ENCODE assay signal across 9 mouse cellular contexts in the genomic region with DNA sequence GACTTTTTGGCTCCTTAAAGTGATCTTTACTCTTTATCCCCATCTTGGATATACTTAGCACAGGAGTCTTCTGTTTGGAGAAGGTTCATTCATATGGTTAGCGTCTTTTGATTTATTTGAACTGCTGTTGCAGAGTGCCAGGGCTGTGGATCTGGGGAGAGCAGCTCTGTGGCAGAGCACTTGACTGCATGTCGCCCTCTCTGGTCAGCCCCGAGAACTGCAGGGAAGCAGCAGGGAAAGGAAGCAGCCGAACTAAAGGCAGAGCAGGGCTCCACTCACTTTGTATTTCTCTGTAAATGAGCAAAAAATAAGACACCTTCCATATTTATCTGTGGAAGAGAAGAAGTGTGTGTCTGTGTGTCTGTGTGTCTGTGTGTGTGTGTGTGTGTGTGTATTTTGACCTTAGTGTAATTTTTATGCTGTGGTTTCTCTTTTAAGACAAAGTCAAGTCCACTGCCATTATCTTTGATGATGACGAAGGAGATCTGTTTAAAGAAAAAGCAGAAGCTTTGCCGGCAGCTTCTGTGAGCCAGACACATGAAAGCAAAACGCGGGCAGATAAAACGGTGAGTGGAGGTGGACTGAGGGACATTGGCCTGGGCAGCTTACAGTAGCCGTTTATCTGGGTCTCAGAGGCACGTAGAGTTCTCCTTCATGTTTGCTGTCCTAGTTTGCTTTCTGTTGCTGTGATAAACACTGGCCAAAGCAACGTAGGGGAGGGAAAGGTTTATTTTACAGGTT. TPM values are rescaled to one million over a fixed set of nuclear protein-coding genes. Genes with fewer than 3 reads are reported as not detected.
DNase-seq lines count a peak whose midpoint lies in the region; ATAC-seq lines count a peak whose summit lies in the region.
"Had no signal": no experiment of that assay in that cellular context is flagged by ENCODE, and none has a peak within 500 bp of the region (broad histone marks: within the 10 kb centered on the region; RNA-seq: fewer than 3 reads in every experiment).

No protein-coding gene starts in this region.

- no peak for ATAC-seq in intestine, embryonic 14.5 days (replicated peaks; ENCODE audit: low FRiP score, low TSS enrichment, low read depth)
- ATAC-seq in intestine, embryonic 16.5 days: no peak
- ATAC-seq in erythroid progenitor cell, adult 5-6 weeks (replicated peaks; ENCODE audit: low FRiP score, poor library complexity, severe bottlenecking): peak; percentile 96
- ATAC-seq in hematopoietic stem cell, adult 5-6 weeks (replicated peaks in 1 of 2; ENCODE audit: insufficient read depth in 1 of 2, low FRiP score in 2 of 2, low TSS enrichment in 1 of 2, low read depth in 1 of 2, poor library complexity in 2 of 2, severe bottlenecking in 2 of 2): peak; percentile 81 to 92
- peak; percentile 87 for ATAC-seq in monocyte, adult 5-6 weeks (replicated peaks; ENCODE audit: insufficient number of reproducible peaks, low FRiP score, low TSS enrichment, poor library complexity, severe bottlenecking)

- intact Hi-C loops in left cerebral cortex, postnatal 36 days (cut with DNase I): no loop called here

- no peaks in the 10 kb centered on the region for H3K4me1 ChIP-seq in intestine, embryonic 14.5 days (replicated peaks; ENCODE audit: control insufficient read depth, insufficient read depth, low read length)
- H3K4me1 ChIP-seq in intestine, embryonic 16.5 days (ENCODE audit: control insufficient read depth, insufficient read depth, low read length): no peaks in the 10 kb centered on the region
- H3K4me1 ChIP-seq: embryonic facial prominence, embryonic 12.5 days had no signal

- no peak overlapping the region for H3K4me3 ChIP-seq in intestine, embryonic 14.5 days (ENCODE audit: low read depth, low read length)
- no peak overlapping the region for H3K4me3 ChIP-seq in intestine, embryonic 16.5 days (ENCODE audit: low read length)
- H3K4me3 ChIP-seq: embryonic facial prominence, embryonic 12.5 days had no signal

- 62% methylated on average over 12 of the region's 12 CpGs for WGBS in intestine, embryonic 14.5 days
- 64% methylated on average over 12 of the region's 12 CpGs for whole genome bisulfite sequencing in intestine, embryonic 16.5 days

- peak; percentile 75 for DNase-seq in intestine, embryonic 14.5 days (ENCODE audit: low spot score)
- peak; percentile 87 for DNase-seq in brain, adult 2 months (ENCODE audit: low read depth, low spot score)
- DNase-seq in left cerebral cortex, postnatal 36 days (ENCODE audit: low spot score in 2 of 2): peak; percentile 68 to 75
- peak; percentile 72 for DNase-seq in splenic B cell, adult 2 months (ENCODE audit: low read depth, low spot score)

- peaks cover 71% of the 10 kb centered on the region for H3K36me3 ChIP-seq in intestine, embryonic 14.5 days (ENCODE audit: control insufficient read depth, insufficient read depth, low read length)
- peaks cover 13% of the 10 kb centered on the region for H3K36me3 ChIP-seq in intestine, embryonic 16.5 days (ENCODE audit: control insufficient read depth, insufficient read depth, low read length)
- peaks cover 20% of the 10 kb centered on the region for H3K36me3 ChIP-seq in splenic B cell, adult 2 months (ENCODE audit: control insufficient read depth, insufficient read depth, low read length, poor library complexity, severe bottlenecking)

- H3K9me3 ChIP-seq in intestine, embryonic 14.5 days (ENCODE audit: control insufficient read depth, low read length): no peaks in the 10 kb centered on the region
- H3K9me3 ChIP-seq in intestine, embryonic 16.5 days (ENCODE audit: control insufficient read depth, low read length): no peaks in the 10 kb centered on the region
- H3K9me3 ChIP-seq: embryonic facial prominence, embryonic 12.5 days had no signal

- no peak overlapping the region for H3K9ac ChIP-seq in intestine, embryonic 14.5 days (ENCODE audit: low read length)
- H3K9ac ChIP-seq in intestine, embryonic 16.5 days (ENCODE audit: low read depth, low read length): no peak overlapping the region
- H3K9ac ChIP-seq: embryonic facial prominence, embryonic 12.5 days had no signal

- no peaks in the 10 kb centered on the region for H3K27me3 ChIP-seq in intestine, embryonic 14.5 days (replicated peaks; ENCODE audit: control insufficient read depth, insufficient read depth, low read length)
- H3K27me3 ChIP-seq in intestine, embryonic 16.5 days (replicated peaks; ENCODE audit: control insufficient read depth, insufficient read depth, low read length): no peaks in the 10 kb centered on the region
- H3K27me3 ChIP-seq in splenic B cell, adult 2 months (ENCODE audit: control insufficient read depth, insufficient read depth, low read length, poor library complexity, severe bottlenecking): no peaks in the 10 kb centered on the region
- H3K27me3 ChIP-seq: embryonic facial prominence, embryonic 12.5 days had no signal

- no peak overlapping the region for H3K4me2 ChIP-seq in intestine, embryonic 14.5 days (ENCODE audit: low read length)
- H3K4me2 ChIP-seq in intestine, embryonic 16.5 days (ENCODE audit: low read depth, low read length): no peak overlapping the region
- H3K4me2 ChIP-seq: embryonic facial prominence, embryonic 12.5 days had no signal

- no peak overlapping the region for H3K27ac ChIP-seq in intestine, embryonic 14.5 days (ENCODE audit: low read depth)
- no peak overlapping the region for H3K27ac ChIP-seq in intestine, embryonic 16.5 days (ENCODE audit: low read length)
- H3K27ac ChIP-seq: embryonic facial prominence, embryonic 12.5 days had no signal

RNA-seq across cellular contexts. Expression of gene Washc2, which starts 21.1 kb away (rescaled TPM):
- 44.1 and 46.8 TPM in 2 replicates for polyA plus RNA-seq in intestine, embryonic 14.5 days (2014; fragmentation: Nextera tagmentation; extraction: Ambion mirVana)
- polyA plus RNA-seq in intestine, embryonic 16.5 days (2015; fragmentation: Nextera tagmentation; extraction: Ambion mirVana): 53.9 and 61.4 TPM in 2 replicates
- total RNA-seq in erythroid progenitor cell, adult 5-6 weeks (2015; ENCODE audit: low replicate concordance): 12.3 and 18.4 TPM in 2 replicates
- total RNA-seq in erythroid progenitor cell, adult 5-6 weeks (2017; ENCODE audit: low replicate concordance): 16.5 and 19.1 TPM in 2 replicates
- total RNA-seq in hematopoietic stem cell, adult 5-6 weeks (2017): 51.1 and 55.5 TPM in 2 replicates
- 100 to 1,000 TPM in 1 of 2 experiments, 10 to 100 TPM in 1; 92.1 to 106 TPM for total RNA-seq in left cerebral cortex, postnatal 36 days (2021)
- total RNA-seq in monocyte, adult 5-6 weeks (2017): 68.6 to 93.7 TPM (median 85.6 TPM) in 3 replicates

RNA-seq across cellular contexts. Expression of gene Zfand4, which starts 35.1 kb away (rescaled TPM):
- 4.8 and 5.4 TPM in 2 replicates for polyA plus RNA-seq in intestine, embryonic 14.5 days (2014; fragmentation: Nextera tagmentation; extraction: Ambion mirVana)
- polyA plus RNA-seq in intestine, embryonic 16.5 days (2015; fragmentation: Nextera tagmentation; extraction: Ambion mirVana): 2.7 and 3.2 TPM in 2 replicates
- total RNA-seq in erythroid progenitor cell, adult 5-6 weeks (2015; ENCODE audit: low replicate concordance): 5.0 and 11.5 TPM in 2 replicates
- total RNA-seq in erythroid progenitor cell, adult 5-6 weeks (2017; ENCODE audit: low replicate concordance): 10.0 and 27.3 TPM in 2 replicates
- total RNA-seq in hematopoietic stem cell, adult 5-6 weeks (2017): 23.0 and 32.0 TPM in 2 replicates
- 10 to 100 TPM in 1 of 2 experiments, 1 to 10 TPM in 1; 8.3 to 10.8 TPM for total RNA-seq in left cerebral cortex, postnatal 36 days (2021)
- total RNA-seq in monocyte, adult 5-6 weeks (2017): 4.7 to 7.8 TPM (median 6.4 TPM) in 3 replicates

RNA-seq across cellular contexts. Expression of gene Tmcc1, which starts 35.7 kb away (rescaled TPM):
- 11.8 and 14.6 TPM in 2 replicates for polyA plus RNA-seq in intestine, embryonic 14.5 days (2014; fragmentation: Nextera tagmentation; extraction: Ambion mirVana)
- 7.4 and 8.9 TPM in 2 replicates for polyA plus RNA-seq in intestine, embryonic 16.5 days (2015; fragmentation: Nextera tagmentation; extraction: Ambion mirVana)
- total RNA-seq in erythroid progenitor cell, adult 5-6 weeks (2015; ENCODE audit: low replicate concordance): 10.5 and 12.6 TPM in 2 replicates
- total RNA-seq in erythroid progenitor cell, adult 5-6 weeks (2017; ENCODE audit: low replicate concordance): 11.0 and 13.5 TPM in 2 replicates
- total RNA-seq in hematopoietic stem cell, adult 5-6 weeks (2017): 19.3 and 24.3 TPM in 2 replicates
- 10 to 100 TPM; 63.0 to 76.8 TPM for total RNA-seq in left cerebral cortex, postnatal 36 days (2021)
- 102 to 131 TPM (median 105 TPM) in 3 replicates for total RNA-seq in monocyte, adult 5-6 weeks (2017)

Comparison
In these comparisons a context has a peak if more than half of its experiments do, and no peak if none do; other contexts are left out.
1. ATAC-seq: peak in erythroid progenitor cell, adult 5-6 weeks (single experiment), hematopoietic stem cell, adult 5-6 weeks (2 of 2) and monocyte, adult 5-6 weeks (single experiment); none in intestine, embryonic 14.5 days (single experiment) and intestine, embryonic 16.5 days (single experiment).
2. Peak in every context shown above with its lines, with median percentiles within 50 percentile points of each other: DNase-seq.